Mouse (Mus musculus) layer of hippocampus, adult 11-12 months (tissue): ENCODE results near the gene Agap1.
"Not testable (repeated sequence)": the region's sequence is repeated elsewhere in the genome, so short reads cannot be mapped to it uniquely, and the experiment has no call there.

Source experiments
- DNase-seq: peaks from one replicate; pipeline ENCODE4 v3.0.0; 2022; ENCODE audit warnings: low spot score

Gene Agap1

GRCm38 (mm10) chr1:89501891-89502290, 47.3 kb downstream of the Agap1 start:
- DNase-seq, result not testable (repeated sequence)

- no peak for DNase-seq
Observed at GRCm38 (mm10) chr1:89509196-89509595, 54.6 kb downstream of the Agap1 start.

- DNase-seq, result no peak
Observed at GRCm38 (mm10) chr1:89509763-89510340, 55.2 kb downstream of the Agap1 start.

GRCm38 (mm10) chr1:89510731-89511130, 56.1 kb downstream of the Agap1 start:
- no peak for DNase-seq

- no peak for DNase-seq
Observed at GRCm38 (mm10) chr1:89513616-89514283, 59.1 kb downstream of the Agap1 start.

- DNase-seq, result no peak
Observed at GRCm38 (mm10) chr1:89515808-89516560, 61.4 kb downstream of the Agap1 start.

GRCm38 (mm10) chr1:89517817-89518216, 63.2 kb downstream of the Agap1 start:
- no peak for DNase-seq

- no peak for DNase-seq
Observed at GRCm38 (mm10) chr1:89519914-89520643, 65.5 kb downstream of the Agap1 start.

- DNase-seq, result no peak
Observed at GRCm38 (mm10) chr1:89521406-89521805, 66.8 kb downstream of the Agap1 start.

- DNase-seq, result no peak
Observed at GRCm38 (mm10) chr1:89521935-89522535, 67.4 kb downstream of the Agap1 start.

GRCm38 (mm10) chr1:89524369-89524768, 69.8 kb downstream of the Agap1 start:
- peak; percentile 92 for DNase-seq

- no peak for DNase-seq
Observed at GRCm38 (mm10) chr1:89524998-89525397, 70.4 kb downstream of the Agap1 start.

- DNase-seq, result peak; percentile 69
Observed at GRCm38 (mm10) chr1:89525825-89526224, 71.2 kb downstream of the Agap1 start.

GRCm38 (mm10) chr1:89528671-89529276, 74.2 kb downstream of the Agap1 start:
- peak; percentile 37 for DNase-seq

- no peak for DNase-seq
Observed at GRCm38 (mm10) chr1:89533702-89534101, 79.1 kb downstream of the Agap1 start.

GRCm38 (mm10) chr1:89535206-89535605, 80.6 kb downstream of the Agap1 start:
- DNase-seq, result no peak

- no peak for DNase-seq
Observed at GRCm38 (mm10) chr1:89538163-89538946, 83.7 kb downstream of the Agap1 start.

- no peak for DNase-seq
Observed at GRCm38 (mm10) chr1:89539127-89539526, 84.5 kb downstream of the Agap1 start.

GRCm38 (mm10) chr1:89541151-89541550, 86.5 kb downstream of the Agap1 start:
- no peak for DNase-seq

GRCm38 (mm10) chr1:89542464-89542863, 87.9 kb downstream of the Agap1 start:
- no peak for DNase-seq

- DNase-seq, result no peak
Observed at GRCm38 (mm10) chr1:89543312-89543711, 88.7 kb downstream of the Agap1 start.
